ENCODE assay signal across 10 mouse cellular contexts in the genomic region with DNA sequence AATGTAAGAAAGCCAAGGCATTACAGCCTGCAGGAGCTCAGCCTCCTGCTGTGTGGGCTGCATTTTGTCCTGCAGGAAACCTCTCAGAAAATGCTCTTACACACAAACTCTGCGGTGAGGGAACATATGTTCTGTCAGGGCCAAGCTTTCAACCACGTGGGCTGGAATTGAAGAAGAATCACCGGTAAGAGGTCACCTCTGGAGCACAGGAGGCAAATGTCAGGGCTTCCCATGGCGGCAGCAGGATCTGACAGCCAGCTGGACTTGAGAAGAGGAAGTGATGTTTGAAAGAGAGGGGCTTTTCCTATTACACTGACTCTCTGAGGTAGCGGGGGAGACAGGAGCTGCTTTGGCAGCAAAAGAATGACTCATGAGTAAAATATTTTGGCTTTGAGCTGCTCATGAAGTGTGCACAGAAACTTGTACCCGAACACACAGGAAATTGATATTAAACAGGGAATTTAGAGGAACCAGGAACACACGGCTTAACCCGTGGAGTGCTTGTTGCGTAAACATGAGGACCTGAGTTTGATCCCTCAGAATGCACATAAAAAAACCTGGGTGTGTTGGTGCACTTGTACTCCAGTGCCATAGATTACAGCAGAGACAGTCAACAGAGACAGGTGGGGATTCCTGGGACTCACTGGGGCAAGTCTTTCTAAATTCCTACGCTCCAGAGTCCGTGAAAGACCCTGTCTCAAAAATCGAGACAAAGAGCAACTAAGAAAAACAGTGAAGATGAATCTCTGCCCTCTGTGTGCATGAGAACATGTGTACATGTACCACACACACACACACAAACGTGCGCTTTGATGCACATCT.
A peak's percentile ranks its signal among the peaks of the same experiment; 100 is the strongest.
DNase-seq lines count a peak whose midpoint lies in the region; ATAC-seq lines count a peak whose summit lies in the region.
"Had no signal": no experiment of that assay in that cellular context is flagged by ENCODE, and none has a peak within 500 bp of the region (broad histone marks: within the 10 kb centered on the region; RNA-seq: fewer than 3 reads in every experiment).

No protein-coding gene starts in this region.

- H3K27me3 ChIP-seq in limb, embryonic 13.5 days, result no peaks in the 10 kb centered on the region
- H3K27me3 ChIP-seq in hindbrain, embryonic 13.5 days, result no peaks in the 10 kb centered on the region
- H3K27me3 ChIP-seq: midbrain, embryonic 12.5 days had no signal

- WGBS in limb, embryonic 13.5 days, result 37% methylated on average over 14 of the region's 14 CpGs
- 66% methylated on average over 14 of the region's 14 CpGs for WGBS in hindbrain, embryonic 13.5 days

- H3K36me3 ChIP-seq in limb, embryonic 13.5 days, result no peaks in the 10 kb centered on the region
- no peaks in the 10 kb centered on the region for H3K36me3 ChIP-seq in hindbrain, embryonic 13.5 days
- H3K36me3 ChIP-seq: midbrain, embryonic 12.5 days had no signal

- H3K27ac ChIP-seq in limb, embryonic 13.5 days, result peak overlapping the region; percentile 39; the same call in 1 of the 2 replicates
- H3K27ac ChIP-seq in hindbrain, embryonic 13.5 days, result no peak overlapping the region
- H3K27ac ChIP-seq: midbrain, embryonic 12.5 days had no signal

- H3K4me2 ChIP-seq in limb, embryonic 13.5 days (replicated peaks), result peak overlapping the region; percentile 39
- H3K4me2 ChIP-seq in hindbrain, embryonic 13.5 days, result no peak overlapping the region
- H3K4me2 ChIP-seq: midbrain, embryonic 12.5 days had no signal

- H3K4me3 ChIP-seq in limb, embryonic 13.5 days, result no peak overlapping the region
- H3K4me3 ChIP-seq in hindbrain, embryonic 13.5 days, result no peak overlapping the region
- H3K4me3 ChIP-seq: erythroblast, embryonic 14.5 days; midbrain, embryonic 12.5 days had no signal

- H3K9me3 ChIP-seq in limb, embryonic 13.5 days, result no peaks in the 10 kb centered on the region
- H3K9me3 ChIP-seq in hindbrain, embryonic 13.5 days, result no peaks in the 10 kb centered on the region
- H3K9me3 ChIP-seq: midbrain, embryonic 12.5 days had no signal

- peaks cover 35% of the 10 kb centered on the region for H3K4me1 ChIP-seq in limb, embryonic 13.5 days
- H3K4me1 ChIP-seq in hindbrain, embryonic 13.5 days (replicated peaks), result no peaks in the 10 kb centered on the region
- H3K4me1 ChIP-seq: midbrain, embryonic 12.5 days had no signal

- DNase-seq in adrenal gland, adult (ENCODE audit: inconsistent age in 2 of 2, low spot score in 1 of 2), result peak; percentile 13 to 60
- DNase-seq in adrenal gland, postnatal 4 days (ENCODE audit: low spot score in 2 of 2), result no peak
- peak; percentile 15 for DNase-seq in R1 (ENCODE audit: low read depth, low spot score)
- peak; percentile 2 to 13 for DNase-seq in heart, adult 9 months (ENCODE audit: low spot score in 2 of 2)
- DNase-seq in thymus, adult 18-20 months, result no peak
- DNase-seq in layer of hippocampus, adult 9-11 months, result no peak

- H3K9ac ChIP-seq in limb, embryonic 13.5 days, result no peak overlapping the region
- no peak overlapping the region for H3K9ac ChIP-seq in hindbrain, embryonic 13.5 days
- H3K9ac ChIP-seq: midbrain, embryonic 12.5 days had no signal

- peak; percentile 70 for ATAC-seq in limb, embryonic 13.5 days (ENCODE audit: low FRiP score, low read depth)
- no peak for ATAC-seq in hindbrain, embryonic 13.5 days (ENCODE audit: low FRiP score)

Comparison
In these comparisons a context has a peak if more than half of its experiments do, and no peak if none do; other contexts are left out.
1. DNase-seq: peak in adrenal gland, adult (2 of 2), R1 (single experiment) and heart, adult 9 months (2 of 2); none in adrenal gland, postnatal 4 days (0 of 2), thymus, adult 18-20 months (0 of 2) and layer of hippocampus, adult 9-11 months (single experiment).